8 mouse cellular contexts compared by ENCODE assay signal in the genomic region with DNA sequence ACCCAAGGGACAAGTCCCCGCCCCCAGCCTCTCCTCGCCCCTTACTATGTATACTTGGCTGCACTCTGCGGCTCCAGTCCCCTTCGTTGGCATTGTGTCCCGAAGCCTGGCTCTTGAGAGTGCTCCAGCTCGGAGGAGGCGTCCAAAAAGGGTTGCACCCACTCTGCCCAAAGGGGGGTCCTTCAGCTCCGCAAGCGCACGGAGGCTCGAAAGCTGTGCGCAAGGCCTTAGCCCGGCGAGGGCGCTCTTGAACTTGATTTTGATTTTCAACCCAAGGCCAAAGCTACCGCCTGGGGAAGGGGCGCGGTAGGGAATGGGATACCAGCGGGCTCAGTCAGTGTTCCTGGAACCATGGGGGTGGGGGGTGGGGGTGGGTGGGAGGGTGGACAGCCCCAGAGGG. TPM values are rescaled to one million over a fixed set of nuclear protein-coding genes. Genes with fewer than 3 reads are reported as not detected.
DNase-seq lines count a peak whose midpoint lies in the region; ATAC-seq lines count a peak whose summit lies in the region.

No protein-coding gene starts in this region.

- H3K4me3 ChIP-seq in kidney, embryonic 15.5 days (replicated peaks), result peak overlapping the region; percentile 62
- peak overlapping the region; percentile 58 for H3K4me3 ChIP-seq in lung, embryonic 15.5 days

- H3K4me2 ChIP-seq in kidney, embryonic 15.5 days, result peak overlapping the region; percentile 97
- H3K4me2 ChIP-seq in lung, embryonic 15.5 days, result peak overlapping the region; percentile 99

- no peak overlapping the region for H3K9ac ChIP-seq in kidney, embryonic 15.5 days
- H3K9ac ChIP-seq in lung, embryonic 15.5 days, result no peak overlapping the region

- H3K36me3 ChIP-seq in kidney, embryonic 15.5 days, result no peaks in the 10 kb centered on the region
- H3K36me3 ChIP-seq in lung, embryonic 15.5 days, result no peaks in the 10 kb centered on the region

- ATAC-seq in kidney, embryonic 15.5 days (replicated peaks; ENCODE audit: low FRiP score), result no peak
- ATAC-seq in lung, embryonic 15.5 days (ENCODE audit: borderline replicate concordance, extremely low read depth, low FRiP score, low TSS enrichment), result no peak
- ATAC-seq in erythroblast, adult 5-6 weeks (replicated peaks; ENCODE audit: low FRiP score, poor library complexity, severe bottlenecking), result no peak

- H3K9me3 ChIP-seq in kidney, embryonic 15.5 days (replicated peaks), result 0 out of 2 replicates have a peak, but pooled peaks cover 3% of the 10 kb centered on the region
- no peaks in the 10 kb centered on the region for H3K9me3 ChIP-seq in lung, embryonic 15.5 days

- DNase-seq in gastrocnemius, adult 18-20 months (ENCODE audit: low spot score), result peak; percentile 24
- no peak for DNase-seq in gastrocnemius, postnatal 36 days
- peak; percentile 70 for DNase-seq in adrenal gland, postnatal 10 days
- DNase-seq in forelimb bud, embryonic 11.5 days (ENCODE audit: low read depth, low spot score), result peak; percentile 61
- peak; percentile 78 to 85 for DNase-seq in right cerebral cortex, postnatal 10 days (ENCODE audit: low spot score in 2 of 2)

- intact Hi-C loops in gastrocnemius, postnatal 36 days (cut with DNase I), result loop anchor here (2.0 to 5.0 kb wide), 2 partner anchors 232 to 385 kb away; no protein-coding TSS in a partner anchor

- under 1% methylated on average over 19 of the region's 19 CpGs for WGBS in kidney, embryonic 15.5 days
- under 1% methylated on average over 19 of the region's 19 CpGs for WGBS in lung, embryonic 15.5 days

- no peak overlapping the region for H3K27ac ChIP-seq in kidney, embryonic 15.5 days
- H3K27ac ChIP-seq in lung, embryonic 15.5 days, result no peak overlapping the region

- peaks cover 81% of the 10 kb centered on the region for H3K27me3 ChIP-seq in kidney, embryonic 15.5 days
- peaks cover 77% of the 10 kb centered on the region for H3K27me3 ChIP-seq in lung, embryonic 15.5 days

- peaks cover 52% of the 10 kb centered on the region for H3K4me1 ChIP-seq in kidney, embryonic 15.5 days
- H3K4me1 ChIP-seq in lung, embryonic 15.5 days, result peaks cover 43% of the 10 kb centered on the region

RNA-seq across cellular contexts. Expression of gene Elfn1, which starts 0.5 kb away (rescaled TPM):
- total RNA-seq in gastrocnemius, adult 18-20 months (2021), result not detected
- not detected for total RNA-seq in gastrocnemius, postnatal 36 days (2021)
- 1 to 10 TPM; 1.1 to 2.2 TPM for total RNA-seq in adrenal gland, postnatal 10 days (2021)
- 0.26 and 0.41 TPM in 2 replicates for polyA plus RNA-seq in kidney, embryonic 15.5 days (2015; fragmentation: Nextera tagmentation; extraction: Ambion mirVana)
- polyA plus RNA-seq in lung, embryonic 15.5 days (2015; fragmentation: Nextera tagmentation; extraction: Ambion mirVana), result 0.11 and 0.47 TPM in 2 replicates
- total RNA-seq in erythroblast, adult 5-6 weeks (2015; ENCODE audit: low replicate concordance), result not detected in 2 replicates
- not detected in 2 replicates for total RNA-seq in erythroblast, adult 5-6 weeks (2017; ENCODE audit: low replicate concordance)

Comparison
In these comparisons a context has a peak if more than half of its experiments do, and no peak if none do; other contexts are left out.
1. DNase-seq: peak in gastrocnemius, adult 18-20 months (single experiment), adrenal gland, postnatal 10 days (single experiment), forelimb bud, embryonic 11.5 days (single experiment) and right cerebral cortex, postnatal 10 days (2 of 2); none in gastrocnemius, postnatal 36 days (0 of 2).